Mouse (Mus musculus) ES-Bruce4 (cell line): ENCODE measurements at regions not wholly inside any gene's neighbourhood (a gene's known extent, or its start where the extent isn't known, plus 50 kb on each side); places are given as distances from the start of the nearest gene placed in this dataset.

ENCODE experiments used
- H3K27ac ChIP-seq: 2 replicates; pipeline ENCODE4 v1.5.1; 2012; ENCODE audit warnings: low read length, inconsistent platforms; ENCODE audit not compliant: insufficient read depth
- H3K27me3 ChIP-seq: 2 replicates; pipeline ENCODE4 v1.6.1; 2012; ENCODE audit warnings: mild to moderate bottlenecking, low read length, inconsistent platforms; ENCODE audit not compliant: control insufficient read depth, poor library complexity, insufficient read depth, severe bottlenecking
- H3K36me3 ChIP-seq: 2 replicates; pipeline ENCODE4 v1.6.1; 2012; ENCODE audit warnings: inconsistent platforms, mild to moderate bottlenecking, low read length, moderate library complexity; ENCODE audit not compliant: control insufficient read depth, poor library complexity, insufficient read depth, severe bottlenecking
- H3K4me1 ChIP-seq: one replicate; pipeline ENCODE4 v1.8.1; 2011; ENCODE audit warnings: low read length; ENCODE audit not compliant: control insufficient read depth, insufficient read depth
- H3K4me3 ChIP-seq: 2 replicates; pipeline ENCODE4 v1.5.1; 2011; ENCODE audit warnings: low read depth, mild to moderate bottlenecking, low read length
- H3K9ac ChIP-seq: 2 replicates; pipeline ENCODE4 v1.6.1; 2012; ENCODE audit warnings: low read depth, mild to moderate bottlenecking, inconsistent platforms; ENCODE audit not compliant: poor library complexity, severe bottlenecking
- H3K9me3 ChIP-seq: replicated peaks from 2 replicates; pipeline ENCODE4 v1.6.1; 2012; ENCODE audit warnings: mild to moderate bottlenecking, low read length, inconsistent platforms; ENCODE audit not compliant: control insufficient read depth, poor library complexity, insufficient read depth, severe bottlenecking
- CTCF ChIP-seq: IDR thresholded peaks from one replicate; pipeline ENCODE4 v1.8.1; 2011; ENCODE audit warnings: low read depth, low read length
- EP300 ChIP-seq: IDR thresholded peaks from 2 replicates; pipeline ENCODE4 v1.6.1; 2011; ENCODE audit warnings: low read depth, low read length; ENCODE audit not compliant: insufficient read depth
- POLR2A ChIP-seq: IDR thresholded peaks from one replicate; pipeline ENCODE4 v1.8.1; 2011; ENCODE audit warnings: low read length; ENCODE audit not compliant: insufficient read depth

- peaks cover 2% of the 10 kb centered on the region; the same call in 1 of the 2 replicates for H3K27me3 ChIP-seq
- no peak overlapping the region for H3K27ac ChIP-seq
- H3K4me3 ChIP-seq, result no peak overlapping the region
- H3K9me3 ChIP-seq, result no peaks in the 10 kb centered on the region
- H3K9ac ChIP-seq, result no peak overlapping the region
- no peak for TF ChIP-seq POLR2A
- no peak for TF ChIP-seq CTCF
- no peak for TF ChIP-seq EP300
- no peaks in the 10 kb centered on the region for H3K36me3 ChIP-seq
- H3K4me1 ChIP-seq, result no peaks in the 10 kb centered on the region
Measured at GRCm38 (mm10) chr1:151096079-151096478, 86.3 kb upstream of the Gm47985 start.

- Histone ChIP-seq H3K9ac (no peak overlapping the region), H3K27me3 (peaks cover 2% of the 10 kb centered on the region; the same call in 1 of the 2 replicates), H3K27ac (no peak overlapping the region), H3K4me1 (no peaks in the 10 kb centered on the region), H3K36me3 (no peaks in the 10 kb centered on the region), H3K4me3 (no peak overlapping the region), H3K9me3 (no peaks in the 10 kb centered on the region)
- TF ChIP-seq EP300 (no peak), POLR2A (no peak), CTCF (no peak)
Measured at GRCm38 (mm10) chr1:151097506-151097905, 84.8 kb upstream of the Gm47985 start.

GRCm38 (mm10) chr1:151098763-151099162, 83.6 kb upstream of the Gm47985 start:
- TF ChIP-seq CTCF (no peak), POLR2A (no peak), EP300 (no peak)
- H3K4me1 ChIP-seq, result no peaks in the 10 kb centered on the region
- H3K9ac ChIP-seq, result no peak overlapping the region
- H3K27ac ChIP-seq, result no peak overlapping the region
- no peak overlapping the region for H3K4me3 ChIP-seq
- no peaks in the 10 kb centered on the region for H3K9me3 ChIP-seq
- no peaks in the 10 kb centered on the region for H3K36me3 ChIP-seq
- peaks cover 2% of the 10 kb centered on the region; the same call in 1 of the 2 replicates for H3K27me3 ChIP-seq

DNA sequence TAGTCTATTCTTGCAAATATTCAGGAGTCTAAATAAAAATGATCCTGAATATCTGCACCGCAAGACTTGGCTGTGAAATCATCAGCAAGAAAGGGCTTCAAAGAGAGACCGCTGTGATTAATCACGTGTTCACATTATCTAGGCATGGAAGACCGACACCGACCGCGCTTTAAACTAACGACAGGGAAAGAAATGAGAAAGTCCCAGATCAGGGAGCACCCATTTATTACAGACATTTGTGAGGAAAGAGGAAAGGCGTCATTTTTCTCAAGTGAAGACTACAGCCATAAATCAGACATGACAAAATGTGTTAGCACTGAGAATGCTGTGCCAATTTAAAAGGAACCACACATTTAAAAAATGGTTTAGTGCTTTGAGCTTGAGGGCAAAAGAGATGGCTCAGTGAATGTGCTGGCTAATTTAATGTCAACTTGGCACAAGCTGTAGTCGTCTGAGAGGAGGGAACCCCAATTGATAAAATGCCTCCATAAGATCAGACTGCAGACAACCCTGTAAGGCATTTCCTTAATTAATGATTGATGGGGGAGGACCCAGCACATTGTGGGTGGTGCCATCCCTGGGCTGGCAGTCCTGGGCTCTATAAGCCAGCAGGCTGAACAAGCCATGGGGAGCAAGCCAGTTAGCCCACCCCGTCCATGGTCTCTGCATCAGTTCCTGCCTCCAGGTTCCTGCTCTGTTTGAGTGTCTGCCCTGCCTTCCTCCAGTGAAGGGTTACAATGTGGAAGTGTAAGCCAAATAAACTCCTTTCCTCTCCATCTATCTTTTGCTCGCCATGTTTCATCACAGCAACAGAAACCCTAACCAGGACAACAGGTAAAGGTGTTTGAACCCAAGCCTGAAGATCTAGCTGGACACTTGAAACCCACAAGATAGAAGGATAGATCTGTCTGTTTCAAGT, 81.5 kb upstream of the Gm47985 start:
- Histone ChIP-seq H3K27ac (no peak overlapping the region), H3K9ac (no peak overlapping the region), H3K36me3 (no peaks in the 10 kb centered on the region), H3K4me1 (no peaks in the 10 kb centered on the region), H3K9me3 (no peaks in the 10 kb centered on the region), H3K4me3 (no peak overlapping the region), H3K27me3 (peaks cover 2% of the 10 kb centered on the region; the same call in 1 of the 2 replicates)
- TF ChIP-seq CTCF (no peak), POLR2A (no peak), EP300 (no peak)

DNA sequence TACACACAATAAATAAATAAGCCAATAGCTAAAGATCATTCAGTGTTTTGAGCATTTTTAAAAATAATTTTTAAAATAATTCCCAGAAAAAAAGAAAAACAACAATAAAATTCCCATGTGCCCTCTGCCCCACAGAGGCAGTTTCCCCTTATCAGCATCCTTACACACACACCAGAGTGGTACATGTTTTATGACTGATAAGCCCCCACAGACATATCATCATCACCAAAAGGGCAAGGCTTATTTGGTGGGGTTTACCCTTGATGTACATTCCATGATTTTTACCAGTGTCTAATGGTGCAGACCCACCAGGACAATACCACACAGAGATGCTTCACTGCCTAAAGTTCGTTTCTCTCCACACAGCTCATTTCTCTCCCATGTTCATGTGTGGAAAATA, 80.8 kb upstream of the Gm47985 start:
- H3K4me1 ChIP-seq, result no peaks in the 10 kb centered on the region
- H3K9ac ChIP-seq, result no peak overlapping the region
- H3K9me3 ChIP-seq, result no peaks in the 10 kb centered on the region
- no peak for TF ChIP-seq POLR2A
- no peak for TF ChIP-seq EP300
- TF ChIP-seq CTCF, result no peak
- peaks cover 2% of the 10 kb centered on the region; the same call in 1 of the 2 replicates for H3K27me3 ChIP-seq
- no peak overlapping the region for H3K4me3 ChIP-seq
- H3K36me3 ChIP-seq, result no peaks in the 10 kb centered on the region
- H3K27ac ChIP-seq, result no peak overlapping the region

DNA sequence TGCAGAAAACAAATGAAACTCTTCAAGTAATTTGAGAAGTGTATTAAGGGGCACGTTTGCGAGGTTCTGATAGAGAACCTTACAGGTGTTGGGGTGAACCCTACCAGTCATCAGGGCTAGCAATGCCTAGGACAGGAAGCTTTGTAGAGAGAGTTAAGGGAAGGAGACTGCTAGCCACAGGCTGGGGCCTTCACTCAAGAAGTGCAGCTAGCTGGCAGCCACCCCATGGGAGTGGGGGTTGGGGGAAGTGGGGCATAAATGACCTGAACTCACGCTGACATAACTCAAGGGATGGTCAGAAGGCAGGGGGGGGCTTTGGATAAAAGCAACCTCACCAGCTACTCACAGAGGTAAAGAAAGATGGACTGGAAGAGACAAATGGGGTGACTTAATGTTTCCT, 80.3 kb upstream of the Gm47985 start:
- Histone ChIP-seq H3K4me3 (no peak overlapping the region), H3K4me1 (no peaks in the 10 kb centered on the region), H3K36me3 (no peaks in the 10 kb centered on the region), H3K9me3 (no peaks in the 10 kb centered on the region), H3K9ac (no peak overlapping the region), H3K27me3 (peaks cover 2% of the 10 kb centered on the region; the same call in 1 of the 2 replicates), H3K27ac (no peak overlapping the region)
- no peak for TF ChIP-seq CTCF
- TF ChIP-seq POLR2A, result no peak
- no peak for TF ChIP-seq EP300
